Mouse (Mus musculus): ENCODE results near the gene Slc35f4.

DNA sequence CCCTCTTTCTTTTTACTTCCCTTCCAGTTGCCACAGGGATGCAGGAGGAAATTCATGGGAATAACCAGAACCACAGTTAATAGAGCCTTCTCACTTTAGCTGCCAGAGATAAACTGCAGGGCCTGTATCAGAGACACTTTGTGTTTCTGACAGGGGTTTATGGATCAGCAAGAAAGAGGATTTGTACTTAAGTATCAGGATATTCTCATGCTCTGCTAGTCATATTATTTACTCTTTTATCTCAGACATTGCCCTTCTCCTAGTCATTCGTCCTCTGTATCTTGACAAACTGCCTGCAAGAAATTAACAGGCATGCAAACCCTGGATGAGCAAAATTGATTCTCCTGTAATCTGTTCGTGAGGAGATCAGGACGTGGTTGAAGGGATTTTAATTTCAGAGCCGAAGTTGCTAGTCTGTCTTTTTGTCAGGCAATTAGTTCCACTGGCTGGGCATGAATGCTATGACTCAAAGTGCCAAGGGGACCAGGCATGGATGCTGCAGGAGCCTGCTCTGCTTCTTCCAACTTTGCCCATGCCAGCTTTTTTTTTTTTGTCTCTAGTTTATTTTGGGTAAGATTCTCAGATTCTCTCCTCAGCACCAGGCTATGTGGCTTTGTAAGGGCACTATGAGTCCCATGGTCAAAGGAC lies 231.9 kb downstream of the Slc35f4 start:
- TF ChIP-seq GATA1 (IDR thresholded peaks at IDR 0.05; ENCODE audit: borderline replicate concordance, low read length) (no peak), FLI1 (IDR thresholded peaks at IDR 0.05; ENCODE audit: low read length) (no peak)
